Mouse (Mus musculus): Measurements from ENCODE around the gene Cd83. TPM values are rescaled to one million over a fixed set of nuclear protein-coding genes. Genes with fewer than 3 reads are reported as not detected.

The Cd83 gene
- polyA plus RNA-seq, 1 experiment from 2014 or later, result 8.6 TPM

DNA sequence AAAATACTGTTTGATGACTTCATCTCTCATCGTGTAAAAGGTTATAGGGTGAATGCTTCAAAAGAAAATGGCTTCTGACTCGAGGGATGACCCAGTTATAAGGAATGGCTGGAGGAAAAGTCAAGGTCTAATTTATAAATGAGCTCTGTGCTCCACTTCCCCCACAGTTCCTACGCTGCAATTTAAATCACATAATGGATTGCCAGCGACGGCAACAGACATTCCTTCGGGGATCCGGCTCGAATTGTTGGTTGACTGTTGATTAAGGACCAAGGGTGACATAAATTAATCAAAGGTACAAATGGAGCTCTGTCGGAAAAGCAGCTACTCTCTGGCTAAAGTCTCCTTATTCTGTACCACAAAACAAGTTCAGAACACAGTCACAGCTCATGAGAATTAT, 30.9 kb upstream of the Cd83 start:
- H3K27ac ChIP-seq (replicated peaks; ENCODE audit: low read depth, low read length), result no peak overlapping the region
- no peak overlapping the region for H3K4me2 ChIP-seq (ENCODE audit: low read depth, severe bottlenecking)
- no peaks in the 10 kb centered on the region for H3K4me1 ChIP-seq (ENCODE audit: control insufficient read depth, insufficient read depth, low read length)
- WGBS, result 19% methylated on average over 9 of the region's 9 CpGs
- H3K36me3 ChIP-seq (ENCODE audit: control insufficient read depth, insufficient read depth, low read length), result no peaks in the 10 kb centered on the region
- H3K9me3 ChIP-seq (ENCODE audit: control insufficient read depth, low read length), result no peaks in the 10 kb centered on the region
- DNase-seq (ENCODE audit: low spot score) (no peak), ATAC-seq (ENCODE audit: insufficient number of reproducible peaks, low FRiP score, low TSS enrichment, low read depth) (no peak)
- no peaks in the 10 kb centered on the region for H3K27me3 ChIP-seq (ENCODE audit: control insufficient read depth, insufficient read depth, low read length)
- no peak overlapping the region for H3K9ac ChIP-seq (ENCODE audit: low read length)
- no peak overlapping the region for H3K4me3 ChIP-seq (ENCODE audit: low read depth, low read length)

DNA sequence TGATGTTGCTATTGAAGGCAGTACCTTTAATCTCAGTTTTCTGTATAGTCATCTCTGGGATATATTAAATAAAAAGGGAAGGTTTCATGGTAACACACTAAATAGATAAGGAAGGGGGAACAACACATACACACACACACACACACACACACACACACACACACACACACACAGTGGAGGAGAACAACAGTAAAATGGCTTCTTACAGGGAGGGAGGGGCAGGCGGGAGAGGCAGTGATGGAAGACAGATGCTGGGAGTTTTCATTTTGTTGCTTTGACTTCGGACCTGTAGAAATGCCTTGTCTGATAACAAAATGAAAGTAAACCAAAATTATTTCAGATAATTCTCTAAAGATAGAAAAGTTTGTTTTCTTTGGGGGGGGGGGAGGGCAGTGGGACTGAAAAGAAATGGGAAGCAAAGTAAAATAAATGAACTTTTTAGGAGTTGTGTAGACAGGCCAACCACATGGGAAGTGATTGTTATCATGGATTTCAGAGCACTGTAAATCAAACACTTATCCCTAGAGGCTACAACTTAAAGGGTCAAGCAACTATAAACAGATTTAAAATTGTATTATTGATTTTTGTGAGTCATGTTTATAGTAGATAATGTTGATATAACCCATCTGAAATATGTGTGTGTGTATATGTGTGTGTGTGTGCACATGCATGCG, 30.0 kb upstream of the Cd83 start:
- Histone ChIP-seq H3K27me3 (ENCODE audit: control insufficient read depth, insufficient read depth, low read length) (no peaks in the 10 kb centered on the region), H3K9ac (ENCODE audit: low read length) (no peak overlapping the region), H3K27ac (replicated peaks; ENCODE audit: low read depth, low read length) (no peak overlapping the region), H3K36me3 (ENCODE audit: control insufficient read depth, insufficient read depth, low read length) (no peaks in the 10 kb centered on the region), H3K4me3 (ENCODE audit: low read depth, low read length) (no peak overlapping the region), H3K9me3 (ENCODE audit: control insufficient read depth, low read length) (no peaks in the 10 kb centered on the region), H3K4me2 (ENCODE audit: low read depth, severe bottlenecking) (no peak overlapping the region), H3K4me1 (ENCODE audit: control insufficient read depth, insufficient read depth, low read length) (no peaks in the 10 kb centered on the region)
- 67% methylated on average over 3 of the region's 3 CpGs for WGBS
- no peak for DNase-seq (ENCODE audit: low spot score)
- no peak for ATAC-seq (ENCODE audit: insufficient number of reproducible peaks, low FRiP score, low TSS enrichment, low read depth)

DNA sequence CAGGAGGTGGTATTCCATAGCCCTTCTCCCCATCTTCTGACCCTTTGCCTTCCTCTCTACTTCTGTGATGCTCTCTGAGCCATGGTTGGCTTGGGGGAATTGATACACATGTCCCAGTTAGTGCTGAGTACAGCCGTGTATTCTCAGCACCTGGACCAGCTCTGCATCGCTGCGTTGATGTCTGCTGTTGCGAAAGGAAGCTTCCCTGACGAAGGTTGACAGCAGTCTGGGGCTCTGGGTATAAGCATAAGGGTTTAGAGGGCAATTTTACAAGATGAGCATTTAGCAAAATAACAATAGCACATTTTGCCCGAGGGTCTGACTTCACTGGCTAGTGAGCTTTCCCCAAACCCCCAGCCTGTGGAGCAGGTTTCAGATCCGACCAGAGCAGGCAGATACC, 29.0 kb upstream of the Cd83 start:
- Histone ChIP-seq H3K36me3 (ENCODE audit: control insufficient read depth, insufficient read depth, low read length) (no peaks in the 10 kb centered on the region), H3K9ac (ENCODE audit: low read length) (no peak overlapping the region), H3K4me2 (ENCODE audit: low read depth, severe bottlenecking) (no peak overlapping the region), H3K4me1 (ENCODE audit: control insufficient read depth, insufficient read depth, low read length) (no peaks in the 10 kb centered on the region), H3K9me3 (ENCODE audit: control insufficient read depth, low read length) (no peaks in the 10 kb centered on the region), H3K27ac (replicated peaks; ENCODE audit: low read depth, low read length) (no peak overlapping the region), H3K4me3 (ENCODE audit: low read depth, low read length) (no peak overlapping the region), H3K27me3 (ENCODE audit: control insufficient read depth, insufficient read depth, low read length) (no peaks in the 10 kb centered on the region)
- DNase-seq (ENCODE audit: low spot score) (no peak), ATAC-seq (ENCODE audit: insufficient number of reproducible peaks, low FRiP score, low TSS enrichment, low read depth) (no peak)
- WGBS, result 84% methylated on average over 7 of the region's 7 CpGs

DNA sequence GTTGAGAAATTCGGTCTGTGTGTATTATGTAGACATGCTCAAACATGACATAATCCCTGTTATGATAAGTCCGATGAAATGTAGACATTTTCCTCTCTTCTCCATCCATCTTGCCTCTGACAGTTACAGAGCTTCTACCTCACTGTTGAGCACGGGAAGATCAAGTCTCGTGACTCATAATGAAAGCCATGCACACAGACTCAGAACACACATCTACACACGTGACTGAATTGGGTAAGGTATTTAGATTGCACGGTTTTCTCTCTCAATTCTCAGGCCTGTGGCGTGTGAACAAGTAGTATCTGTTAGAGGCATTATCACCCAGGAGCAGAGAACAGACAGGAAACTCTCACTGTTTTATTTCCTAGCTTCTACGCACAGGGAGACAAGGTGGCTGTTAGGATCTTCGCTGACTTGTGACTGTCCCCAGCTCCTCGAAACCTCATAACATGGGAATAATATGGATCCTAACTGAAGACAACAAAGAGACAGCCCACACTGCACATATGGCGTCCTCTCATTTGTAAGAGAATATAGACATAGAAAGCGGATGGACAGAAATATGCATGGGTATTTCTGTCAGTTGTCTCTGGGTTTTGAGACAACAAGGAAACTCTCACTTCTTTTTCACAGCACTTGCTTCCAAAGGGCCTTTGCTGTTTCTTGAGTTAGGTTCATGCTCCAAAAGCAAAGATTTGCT, 23.3 kb upstream of the Cd83 start:
- WGBS, result 87% methylated on average over 12 of the region's 12 CpGs
- no peaks in the 10 kb centered on the region for H3K36me3 ChIP-seq (ENCODE audit: control insufficient read depth, insufficient read depth, low read length)

DNA sequence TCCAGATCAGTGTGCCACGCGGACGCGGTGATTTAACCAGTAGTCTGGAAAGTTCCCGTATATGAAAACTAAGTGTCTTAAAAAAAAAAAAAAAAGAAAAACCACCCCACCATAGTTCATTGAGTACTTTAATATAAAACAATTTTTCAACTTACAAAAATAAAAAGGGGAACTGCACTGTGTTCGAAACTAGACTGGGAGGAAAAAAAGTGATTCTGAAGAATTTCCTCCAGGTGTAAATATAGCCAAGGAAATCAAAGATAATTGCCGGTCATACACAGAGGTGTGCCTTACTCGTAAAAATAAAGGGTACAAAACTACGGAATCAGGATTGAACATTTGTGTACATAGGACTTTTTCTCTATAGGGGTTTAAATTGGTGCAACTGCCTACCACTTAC, 21.7 kb upstream of the Cd83 start:
- H3K4me3 ChIP-seq (ENCODE audit: low read depth, low read length), result no peak overlapping the region
- no peak overlapping the region for H3K27ac ChIP-seq (replicated peaks; ENCODE audit: low read depth, low read length)
- 92% methylated on average over 9 of the region's 9 CpGs for WGBS
- no peak overlapping the region for H3K9ac ChIP-seq (ENCODE audit: low read length)
- no peaks in the 10 kb centered on the region for H3K27me3 ChIP-seq (ENCODE audit: control insufficient read depth, insufficient read depth, low read length)
- DNase-seq (ENCODE audit: low spot score) (no peak), ATAC-seq (ENCODE audit: insufficient number of reproducible peaks, low FRiP score, low TSS enrichment, low read depth) (no peak)
- H3K4me1 ChIP-seq (ENCODE audit: control insufficient read depth, insufficient read depth, low read length), result no peaks in the 10 kb centered on the region
- no peaks in the 10 kb centered on the region for H3K36me3 ChIP-seq (ENCODE audit: control insufficient read depth, insufficient read depth, low read length)
- H3K4me2 ChIP-seq (ENCODE audit: low read depth, severe bottlenecking), result no peak overlapping the region
- no peaks in the 10 kb centered on the region for H3K9me3 ChIP-seq (ENCODE audit: control insufficient read depth, low read length)

More for the DNA sequence above, 23.3 kb upstream of the Cd83 start:
- DNase-seq (ENCODE audit: low spot score) (no peak), ATAC-seq (ENCODE audit: insufficient number of reproducible peaks, low FRiP score, low TSS enrichment, low read depth) (no peak)
- Histone ChIP-seq H3K9me3 (ENCODE audit: control insufficient read depth, low read length) (no peaks in the 10 kb centered on the region), H3K4me1 (ENCODE audit: control insufficient read depth, insufficient read depth, low read length) (no peaks in the 10 kb centered on the region), H3K27me3 (ENCODE audit: control insufficient read depth, insufficient read depth, low read length) (no peaks in the 10 kb centered on the region), H3K27ac (replicated peaks; ENCODE audit: low read depth, low read length) (no peak overlapping the region), H3K9ac (ENCODE audit: low read length) (no peak overlapping the region), H3K4me2 (ENCODE audit: low read depth, severe bottlenecking) (no peak overlapping the region), H3K4me3 (ENCODE audit: low read depth, low read length) (no peak overlapping the region)

DNA sequence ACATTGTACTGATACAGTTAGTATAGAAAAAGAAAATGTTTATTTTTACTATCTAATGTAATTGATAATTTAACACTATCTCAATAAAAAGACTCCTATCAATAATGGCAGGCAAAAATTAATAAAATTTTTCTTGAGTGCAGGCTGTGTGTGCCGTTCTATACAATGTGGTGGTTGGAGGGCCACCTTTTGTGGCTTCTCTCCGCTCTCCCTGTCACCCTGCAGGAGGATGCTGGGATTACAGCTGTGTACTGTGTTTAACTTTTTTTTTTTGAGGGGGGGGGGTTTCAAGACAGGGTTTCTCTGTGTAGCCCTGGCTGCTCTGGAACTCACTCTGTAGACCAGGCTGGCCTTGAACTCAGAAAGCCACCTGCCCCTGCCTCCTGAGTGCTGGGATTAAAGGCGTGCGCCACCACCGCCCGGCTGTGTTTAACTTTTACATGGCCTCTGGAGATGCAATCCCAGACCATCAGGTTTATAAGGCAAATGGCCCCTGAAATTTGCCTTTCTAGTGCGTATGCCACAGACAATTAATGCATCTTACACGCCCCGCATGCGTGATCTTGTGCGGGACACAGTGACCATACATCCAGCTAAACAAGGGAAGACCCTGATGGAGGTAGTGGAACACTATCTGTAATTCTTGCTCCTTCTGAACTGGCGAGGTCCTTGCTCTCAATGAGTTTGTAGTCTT, 21.1 kb upstream of the Cd83 start:
- Histone ChIP-seq H3K27ac (replicated peaks; ENCODE audit: low read depth, low read length) (no peak overlapping the region), H3K4me1 (ENCODE audit: control insufficient read depth, insufficient read depth, low read length) (no peaks in the 10 kb centered on the region), H3K36me3 (ENCODE audit: control insufficient read depth, insufficient read depth, low read length) (no peaks in the 10 kb centered on the region), H3K9ac (ENCODE audit: low read length) (no peak overlapping the region), H3K9me3 (ENCODE audit: control insufficient read depth, low read length) (no peaks in the 10 kb centered on the region), H3K27me3 (ENCODE audit: control insufficient read depth, insufficient read depth, low read length) (no peaks in the 10 kb centered on the region), H3K4me2 (ENCODE audit: low read depth, severe bottlenecking) (no peak overlapping the region), H3K4me3 (ENCODE audit: low read depth, low read length) (no peak overlapping the region)
- ATAC-seq (ENCODE audit: insufficient number of reproducible peaks, low FRiP score, low TSS enrichment, low read depth), result no peak
- 93% methylated on average over 12 of the region's 12 CpGs for WGBS
- DNase-seq (ENCODE audit: low spot score), result no peak

DNA sequence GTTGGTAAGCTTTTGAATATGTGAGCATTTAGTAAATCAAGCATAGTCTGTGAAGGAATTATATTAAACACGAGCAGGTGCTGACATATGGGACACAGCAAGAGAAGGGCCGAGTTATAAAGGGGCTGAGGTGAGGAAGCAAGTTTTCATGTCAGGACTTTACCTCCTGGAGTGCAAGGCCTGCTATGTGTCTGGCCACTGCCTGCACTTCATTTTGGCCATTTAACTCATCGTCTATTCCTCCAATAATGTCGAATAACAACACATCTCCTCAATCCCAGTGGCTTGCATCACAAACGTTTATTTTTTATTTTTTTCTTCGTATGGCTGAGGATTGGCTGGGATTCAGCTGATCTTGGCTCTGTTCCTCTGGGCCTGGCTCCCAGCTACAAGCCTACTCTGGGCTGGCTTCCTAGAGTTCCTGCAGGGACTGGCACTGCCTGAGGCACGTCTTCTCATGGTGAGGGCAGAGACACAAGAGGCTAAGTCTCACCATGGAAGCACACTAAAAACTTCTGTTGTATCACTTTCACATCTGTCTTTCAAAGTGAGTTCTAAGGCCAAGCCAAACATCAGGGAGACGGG, 20.5 kb upstream of the Cd83 start:
- H3K27me3 ChIP-seq (ENCODE audit: control insufficient read depth, insufficient read depth, low read length), result no peaks in the 10 kb centered on the region
- no peak overlapping the region for H3K9ac ChIP-seq (ENCODE audit: low read length)
- 81% methylated on average over 8 of the region's 8 CpGs for WGBS
- H3K27ac ChIP-seq (replicated peaks; ENCODE audit: low read depth, low read length), result no peak overlapping the region
- H3K4me1 ChIP-seq (ENCODE audit: control insufficient read depth, insufficient read depth, low read length), result no peaks in the 10 kb centered on the region
- no peak overlapping the region for H3K4me3 ChIP-seq (ENCODE audit: low read depth, low read length)
- DNase-seq (ENCODE audit: low spot score) (no peak), ATAC-seq (ENCODE audit: insufficient number of reproducible peaks, low FRiP score, low TSS enrichment, low read depth) (no peak)
- no peak overlapping the region for H3K4me2 ChIP-seq (ENCODE audit: low read depth, severe bottlenecking)
- no peaks in the 10 kb centered on the region for H3K9me3 ChIP-seq (ENCODE audit: control insufficient read depth, low read length)
- H3K36me3 ChIP-seq (ENCODE audit: control insufficient read depth, insufficient read depth, low read length), result no peaks in the 10 kb centered on the region

DNA sequence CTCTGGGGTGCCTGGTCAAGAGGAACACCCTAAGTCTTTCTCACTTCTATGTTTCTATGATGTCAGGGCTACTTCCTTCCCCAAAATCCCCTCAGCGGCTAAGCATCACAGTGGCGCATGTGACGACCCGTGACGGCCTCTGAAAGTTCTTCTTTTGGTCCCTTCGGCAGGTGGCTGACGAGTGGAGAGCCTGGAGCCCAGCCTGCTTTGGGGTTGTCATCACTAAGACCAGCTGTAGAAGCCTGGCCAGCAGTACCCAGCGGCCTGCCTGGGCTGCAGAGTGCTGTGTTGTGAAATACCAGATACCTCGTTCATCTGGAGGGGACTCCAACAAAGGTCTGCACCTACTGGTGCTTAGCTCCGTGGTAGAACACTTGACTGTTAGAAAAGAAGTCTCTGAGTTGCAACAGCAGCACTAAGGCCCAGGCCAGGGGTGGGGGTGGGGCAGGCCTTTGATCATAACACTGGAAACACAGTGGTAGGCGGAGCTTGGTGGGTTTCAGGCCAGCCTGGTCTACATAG, 19.2 kb upstream of the Cd83 start:
- Histone ChIP-seq H3K4me3 (ENCODE audit: low read depth, low read length) (no peak overlapping the region), H3K27ac (replicated peaks; ENCODE audit: low read depth, low read length) (no peak overlapping the region), H3K9ac (ENCODE audit: low read length) (no peak overlapping the region), H3K4me2 (ENCODE audit: low read depth, severe bottlenecking) (no peak overlapping the region), H3K27me3 (ENCODE audit: control insufficient read depth, insufficient read depth, low read length) (no peaks in the 10 kb centered on the region), H3K36me3 (ENCODE audit: control insufficient read depth, insufficient read depth, low read length) (no peaks in the 10 kb centered on the region), H3K4me1 (ENCODE audit: control insufficient read depth, insufficient read depth, low read length) (no peaks in the 10 kb centered on the region), H3K9me3 (ENCODE audit: control insufficient read depth, low read length) (no peaks in the 10 kb centered on the region)
- ATAC-seq (ENCODE audit: insufficient number of reproducible peaks, low FRiP score, low TSS enrichment, low read depth), result no peak
- WGBS, result 82% methylated on average over 11 of the region's 11 CpGs
- DNase-seq (ENCODE audit: low spot score), result no peak
